Mouse (Mus musculus) inflammation-experienced regulatory T-cells, adult 6 months (primary cell): ENCODE results near the gene Hacd1. TPM values are rescaled to one million over a fixed set of nuclear protein-coding genes. Genes with fewer than 3 reads are reported as not detected.

Source experiments
- ATAC-seq: one replicate; pipeline ENCODE4 v1.8.0; 2017
- polyA plus RNA-seq, 3 experiments: library from polyadenylated mRNA; unstranded; fragments of 100-300 nt; shearing (Covaris generic); gene quantifications; one replicate each; pipeline ENCODE4 v1.2.1; 2017

The Hacd1 gene
- polyA plus RNA-seq, 3 experiments from 2014 or later: not detected

GRCm38 (mm10) chr2:13960136-13960535 lies 95.8 kb downstream of the Hacd1 start:
- ATAC-seq: no peak

GRCm38 (mm10) chr2:13956463-13956862 lies 99.5 kb downstream of the Hacd1 start:
- no peak for ATAC-seq

GRCm38 (mm10) chr2:13938118-13938517 lies 117.8 kb downstream of the Hacd1 start:
- no peak for ATAC-seq

- no peak for ATAC-seq
Observed at GRCm38 (mm10) chr2:13935343-13935742, 120.6 kb downstream of the Hacd1 start.

- no peak for ATAC-seq
Observed at GRCm38 (mm10) chr2:13932253-13932652, 123.7 kb downstream of the Hacd1 start.

GRCm38 (mm10) chr2:13930724-13931123 lies 125.2 kb downstream of the Hacd1 start:
- ATAC-seq: no peak

- no peak for ATAC-seq
Observed at GRCm38 (mm10) chr2:13888568-13888967, 167.4 kb downstream of the Hacd1 start.

- ATAC-seq: no peak
Observed at GRCm38 (mm10) chr2:13857461-13857860, 198.5 kb downstream of the Hacd1 start.

GRCm38 (mm10) chr2:13855510-13855909 lies 200.4 kb downstream of the Hacd1 start:
- peak; percentile 76 for ATAC-seq

- ATAC-seq: peak; percentile 87
Observed at GRCm38 (mm10) chr2:13836310-13836709, 219.6 kb downstream of the Hacd1 start.

GRCm38 (mm10) chr2:13834989-13835388 lies 220.9 kb downstream of the Hacd1 start:
- ATAC-seq: no peak

GRCm38 (mm10) chr2:13816645-13817044 lies 239.3 kb downstream of the Hacd1 start:
- ATAC-seq: no peak

- no peak for ATAC-seq
Observed at GRCm38 (mm10) chr2:13808593-13808992, 247.3 kb downstream of the Hacd1 start.

- ATAC-seq: no peak
Observed at GRCm38 (mm10) chr2:13808008-13808407, 247.9 kb downstream of the Hacd1 start.

- peak; percentile 54 for ATAC-seq
Observed at GRCm38 (mm10) chr2:13806120-13806519, 249.8 kb downstream of the Hacd1 start.

GRCm38 (mm10) chr2:13800639-13801038 lies 255.3 kb downstream of the Hacd1 start:
- no peak for ATAC-seq

Other genes with a start within 250 kb of the Hacd1 start
- gene Stam, start 18.0 kb upstream of the Hacd1 start, polyA plus RNA-seq: 10 to 100 TPM; 14.1 to 25.7 (median 16.8) TPM
- gene Tmem236, start 118.4 kb upstream of the Hacd1 start, polyA plus RNA-seq: not detected
- gene Mrc1, start 173.3 kb upstream of the Hacd1 start, polyA plus RNA-seq: under 1 TPM in 2 of 3 experiments, not detected in 1; 0.12 to 0.26 TPM